In the genomic region with DNA sequence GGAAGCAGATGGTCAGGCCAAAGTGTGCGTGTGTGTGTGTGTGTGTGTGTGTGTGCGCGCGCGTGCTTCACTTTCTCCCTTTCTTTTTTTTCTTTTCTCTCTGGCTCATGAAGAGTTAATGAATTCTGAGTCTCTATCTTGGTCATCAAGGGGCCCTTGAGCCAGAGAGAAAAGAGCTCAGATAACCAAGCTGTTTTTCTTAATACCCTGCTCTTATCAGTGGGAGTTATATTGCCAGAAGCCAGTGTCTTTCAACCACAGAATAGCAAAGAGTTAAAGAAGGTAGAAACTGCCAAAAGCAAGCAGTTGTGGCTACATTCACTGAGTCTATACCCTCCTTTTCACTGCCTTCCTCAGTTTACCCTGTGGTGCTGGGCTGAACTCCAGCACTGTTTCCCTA, we compare ENCODE assay signal across 25 mouse cellular contexts.
A peak's percentile ranks its signal among the peaks of the same experiment; 100 is the strongest.
DNase-seq lines count a peak whose midpoint lies in the region; ATAC-seq lines count a peak whose summit lies in the region.
"Had no signal": no experiment of that assay in that cellular context is flagged by ENCODE, and none has a peak within 500 bp of the region (broad histone marks: within the 10 kb centered on the region; RNA-seq: fewer than 3 reads in every experiment).

No protein-coding gene starts in this region.

- H3K4me3 ChIP-seq in liver, embryonic 15.5 days (replicated peaks), result no peak overlapping the region
- H3K4me3 ChIP-seq in heart, embryonic 10.5 days, result no peak overlapping the region
- H3K4me3 ChIP-seq: embryonic facial prominence, embryonic 10.5 days; heart, embryonic 15.5 days; hindbrain, embryonic 13.5 days; intestine, embryonic 15.5 days had no signal

- peaks cover 18% of the 10 kb centered on the region for H3K4me1 ChIP-seq in liver, embryonic 15.5 days (replicated peaks)
- H3K4me1 ChIP-seq in heart, embryonic 10.5 days, result no peaks in the 10 kb centered on the region
- H3K4me1 ChIP-seq: embryonic facial prominence, embryonic 10.5 days; heart, embryonic 15.5 days; intestine, embryonic 15.5 days had no signal

- no peaks in the 10 kb centered on the region for H3K27me3 ChIP-seq in liver, embryonic 15.5 days
- no peaks in the 10 kb centered on the region for H3K27me3 ChIP-seq in heart, embryonic 10.5 days (ENCODE audit: insufficient read depth, poor library complexity, severe bottlenecking)
- H3K27me3 ChIP-seq: heart, embryonic 15.5 days; hindbrain, embryonic 13.5 days; intestine, embryonic 15.5 days; Patski had no signal

- peak; percentile 51; the same call in 1 of the 2 replicates for ATAC-seq in common myeloid progenitor, adult 5-6 weeks (replicated peaks; ENCODE audit: low read depth, poor library complexity, severe bottlenecking)
- ATAC-seq in liver, embryonic 15.5 days (ENCODE audit: insufficient read depth), result peak; percentile 75
- peak; percentile 67 for ATAC-seq in megakaryocyte-erythroid progenitor cell, adult 5-6 weeks (replicated peaks; ENCODE audit: low FRiP score, low TSS enrichment, poor library complexity, severe bottlenecking)
- ATAC-seq: activated CD4-positive, CD25-positive, alpha-beta regulatory T cell, adult 4 months; CD4-positive, CD25-positive, alpha-beta regulatory T cell, adult 4 months; forebrain, embryonic 14.5 days; hindbrain, postnatal 0 days; intestine, embryonic 15.5 days had no signal

- H3K9me3 ChIP-seq in liver, embryonic 15.5 days (replicated peaks), result no peaks in the 10 kb centered on the region
- no peaks in the 10 kb centered on the region for H3K9me3 ChIP-seq in heart, embryonic 10.5 days
- H3K9me3 ChIP-seq: embryonic facial prominence, embryonic 10.5 days; heart, embryonic 15.5 days; hindbrain, embryonic 13.5 days; intestine, embryonic 15.5 days had no signal

- peak overlapping the region; percentile 45; the same call in 1 of the 2 replicates for H3K27ac ChIP-seq in liver, embryonic 15.5 days (replicated peaks)
- H3K27ac ChIP-seq in heart, embryonic 10.5 days, result no peak overlapping the region
- H3K27ac ChIP-seq: embryonic facial prominence, embryonic 10.5 days; heart, embryonic 15.5 days; hindbrain, embryonic 13.5 days; hindbrain, postnatal 0 days; intestine, embryonic 15.5 days had no signal

- no peak overlapping the region for H3K9ac ChIP-seq in liver, embryonic 15.5 days
- H3K9ac ChIP-seq: heart, embryonic 15.5 days; hindbrain, embryonic 13.5 days; intestine, embryonic 15.5 days had no signal

- peak; percentile 27 for DNase-seq in MEL-GATA-1-ER (ENCODE audit: extremely low read depth, low read depth)
- DNase-seq in adrenal gland, adult (ENCODE audit: inconsistent age in 2 of 2, low spot score in 1 of 2), result no peak
- no peak for DNase-seq in heart, embryonic 10.5 days (ENCODE audit: low spot score)
- DNase-seq in neural tube, embryonic 10.5 days (ENCODE audit: extremely low spot score, low spot score), result no peak
- DNase-seq: adrenal gland, postnatal 10 days; B cell, adult 2 months; cerebellum, adult 18-20 months; cerebellum, adult 9-11 months; cerebellum, postnatal 36 days; heart, adult 18-20 months; heart, postnatal 14 days had no signal

- H3K4me2 ChIP-seq in liver, embryonic 15.5 days, result peak overlapping the region; percentile 18; the same call in 1 of the 2 replicates
- H3K4me2 ChIP-seq: heart, embryonic 11.5 days; heart, embryonic 15.5 days; hindbrain, embryonic 13.5 days; intestine, embryonic 15.5 days had no signal

- no peaks in the 10 kb centered on the region for H3K36me3 ChIP-seq in liver, embryonic 15.5 days (replicated peaks)
- no peaks in the 10 kb centered on the region for H3K36me3 ChIP-seq in heart, embryonic 10.5 days
- H3K36me3 ChIP-seq: embryonic facial prominence, embryonic 10.5 days; G1E; heart, embryonic 15.5 days; hindbrain, embryonic 13.5 days; intestine, embryonic 15.5 days had no signal

- WGBS in liver, embryonic 15.5 days (ENCODE audit: insufficient replicate concordance), result 46% methylated on average over 5 of the region's 5 CpGs
- 88% methylated on average over 5 of the region's 5 CpGs for WGBS in heart, embryonic 10.5 days
